10 mouse cellular contexts compared by ENCODE assay signal in the genomic region with DNA sequence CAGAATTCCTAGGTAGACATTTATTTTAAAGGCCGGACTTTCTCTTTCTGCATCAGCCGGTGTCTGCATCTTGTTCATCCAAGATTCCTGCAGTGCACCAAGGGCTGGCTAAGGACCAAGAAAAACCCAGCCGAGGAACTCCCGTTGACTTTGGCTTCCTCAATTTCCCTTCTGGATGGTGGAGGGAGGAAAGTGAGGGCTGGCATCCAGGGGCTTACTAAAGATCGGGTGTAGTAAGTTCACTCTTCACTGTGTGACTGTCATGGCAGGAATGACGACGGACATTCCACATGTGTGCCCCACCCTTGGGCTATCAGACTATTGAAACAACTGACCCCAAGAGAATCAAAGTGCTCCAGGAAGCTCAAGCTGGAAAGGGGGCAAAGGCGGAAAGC. TPM values are rescaled to one million over a fixed set of nuclear protein-coding genes. Genes with fewer than 3 reads are reported as not detected.
A peak's percentile ranks its signal among the peaks of the same experiment; 100 is the strongest.
DNase-seq lines count a peak whose midpoint lies in the region; ATAC-seq lines count a peak whose summit lies in the region.
"Had no signal": no experiment of that assay in that cellular context is flagged by ENCODE, and none has a peak within 500 bp of the region (broad histone marks: within the 10 kb centered on the region; RNA-seq: fewer than 3 reads in every experiment).

No protein-coding gene starts in this region.

- no peak overlapping the region for H3K9ac ChIP-seq in embryonic facial prominence, embryonic 13.5 days
- H3K9ac ChIP-seq in limb, embryonic 15.5 days: no peak overlapping the region
- H3K9ac ChIP-seq in hindbrain, embryonic 13.5 days: no peak overlapping the region
- H3K9ac ChIP-seq: midbrain, embryonic 12.5 days had no signal

- no peak for ATAC-seq in embryonic facial prominence, embryonic 13.5 days (ENCODE audit: insufficient number of reproducible peaks, insufficient read depth, low FRiP score, low TSS enrichment, low read depth)
- ATAC-seq in limb, embryonic 15.5 days (ENCODE audit: insufficient number of reproducible peaks, low FRiP score, low TSS enrichment, low read depth): no peak
- ATAC-seq in hindbrain, embryonic 13.5 days (ENCODE audit: low FRiP score): no peak

- peak; percentile 27 for DNase-seq in gastrocnemius, postnatal 25 days
- no peak for DNase-seq in gastrocnemius, adult 18-20 months (ENCODE audit: low spot score)
- peak; percentile 68 for DNase-seq in heart, postnatal 25 days (ENCODE audit: low spot score)
- no peak for DNase-seq in right cerebral cortex, adult 18-20 months
- no peak for DNase-seq in spleen, adult 18-20 months
- DNase-seq: adrenal gland, postnatal 10 days had no signal

- H3K4me2 ChIP-seq in embryonic facial prominence, embryonic 13.5 days: peak overlapping the region; percentile 38
- 0 out of 2 replicates have a peak overlapping the region, but pooled peaks have one; percentile 1 for H3K4me2 ChIP-seq in limb, embryonic 15.5 days
- no peak overlapping the region for H3K4me2 ChIP-seq in hindbrain, embryonic 13.5 days
- H3K4me2 ChIP-seq: midbrain, embryonic 12.5 days had no signal

- intact Hi-C loops in heart, postnatal 25 days (cut with DNase I): no loop called here

- WGBS in embryonic facial prominence, embryonic 13.5 days: 54% methylated on average over 8 of the region's 8 CpGs
- WGBS in limb, embryonic 15.5 days: 44% methylated on average over 8 of the region's 8 CpGs
- 80% methylated on average over 8 of the region's 8 CpGs for whole genome bisulfite sequencing in hindbrain, embryonic 13.5 days

- no peaks in the 10 kb centered on the region for H3K9me3 ChIP-seq in embryonic facial prominence, embryonic 13.5 days
- H3K9me3 ChIP-seq in limb, embryonic 15.5 days: no peaks in the 10 kb centered on the region
- no peaks in the 10 kb centered on the region for H3K9me3 ChIP-seq in hindbrain, embryonic 13.5 days
- H3K9me3 ChIP-seq: midbrain, embryonic 12.5 days had no signal

- peaks cover 85% of the 10 kb centered on the region for H3K4me1 ChIP-seq in embryonic facial prominence, embryonic 13.5 days
- peaks cover 65% of the 10 kb centered on the region for H3K4me1 ChIP-seq in limb, embryonic 15.5 days
- H3K4me1 ChIP-seq in hindbrain, embryonic 13.5 days (replicated peaks): peaks cover 58% of the 10 kb centered on the region

- H3K27ac ChIP-seq in embryonic facial prominence, embryonic 13.5 days: peak overlapping the region; percentile 94
- H3K27ac ChIP-seq in limb, embryonic 15.5 days: peak overlapping the region; percentile 84
- H3K27ac ChIP-seq in hindbrain, embryonic 13.5 days: no peak overlapping the region
- H3K27ac ChIP-seq: midbrain, embryonic 12.5 days had no signal

- H3K36me3 ChIP-seq in embryonic facial prominence, embryonic 13.5 days: peaks cover 40% of the 10 kb centered on the region
- peaks cover 35% of the 10 kb centered on the region; the same call in 1 of the 2 replicates for H3K36me3 ChIP-seq in limb, embryonic 15.5 days
- no peaks in the 10 kb centered on the region; the same call in 1 of the 2 replicates for H3K36me3 ChIP-seq in hindbrain, embryonic 13.5 days
- H3K36me3 ChIP-seq: midbrain, embryonic 12.5 days had no signal

- H3K27me3 ChIP-seq in embryonic facial prominence, embryonic 13.5 days: no peaks in the 10 kb centered on the region
- H3K27me3 ChIP-seq in limb, embryonic 15.5 days: no peaks in the 10 kb centered on the region
- H3K27me3 ChIP-seq in hindbrain, embryonic 13.5 days: no peaks in the 10 kb centered on the region

- no peak overlapping the region for H3K4me3 ChIP-seq in embryonic facial prominence, embryonic 13.5 days
- no peak overlapping the region for H3K4me3 ChIP-seq in limb, embryonic 15.5 days
- no peak overlapping the region for H3K4me3 ChIP-seq in hindbrain, embryonic 13.5 days
- H3K4me3 ChIP-seq: midbrain, embryonic 12.5 days had no signal

RNA-seq across cellular contexts. Expression of a gene that starts 14.1 kb away (rescaled TPM):
- 100 to 1,000 TPM in 1 of 2 experiments, 10 to 100 TPM in 1; 90.0 to 135 TPM for total RNA-seq in gastrocnemius, postnatal 25 days (2021)
- 10 to 100 TPM; 25.3 to 36.5 TPM for total RNA-seq in gastrocnemius, adult 18-20 months (2021)
- polyA plus RNA-seq in embryonic facial prominence, embryonic 13.5 days (2015; fragmentation: Nextera tagmentation; extraction: Ambion mirVana): 683 and 792 TPM in 2 replicates
- total RNA-seq in heart, postnatal 25 days (2021): 100 to 1,000 TPM; 107 to 122 TPM
- 835 and 854 TPM in 2 replicates for polyA plus RNA-seq in limb, embryonic 15.5 days (2015; fragmentation: Nextera tagmentation; extraction: Ambion mirVana)
- 126 and 133 TPM in 2 replicates for polyA plus RNA-seq in hindbrain, embryonic 13.5 days (2015; fragmentation: Nextera tagmentation; extraction: Ambion mirVana)

Comparison
In these comparisons a context has a peak if more than half of its experiments do, and no peak if none do; other contexts are left out.
1. DNase-seq: peak in gastrocnemius, postnatal 25 days (single experiment) and heart, postnatal 25 days (single experiment); none in gastrocnemius, adult 18-20 months (single experiment), right cerebral cortex, adult 18-20 months (single experiment) and spleen, adult 18-20 months (0 of 2).